Mouse (Mus musculus): Measurements from ENCODE around the gene Hic2.

Gene Hic2

DNA sequence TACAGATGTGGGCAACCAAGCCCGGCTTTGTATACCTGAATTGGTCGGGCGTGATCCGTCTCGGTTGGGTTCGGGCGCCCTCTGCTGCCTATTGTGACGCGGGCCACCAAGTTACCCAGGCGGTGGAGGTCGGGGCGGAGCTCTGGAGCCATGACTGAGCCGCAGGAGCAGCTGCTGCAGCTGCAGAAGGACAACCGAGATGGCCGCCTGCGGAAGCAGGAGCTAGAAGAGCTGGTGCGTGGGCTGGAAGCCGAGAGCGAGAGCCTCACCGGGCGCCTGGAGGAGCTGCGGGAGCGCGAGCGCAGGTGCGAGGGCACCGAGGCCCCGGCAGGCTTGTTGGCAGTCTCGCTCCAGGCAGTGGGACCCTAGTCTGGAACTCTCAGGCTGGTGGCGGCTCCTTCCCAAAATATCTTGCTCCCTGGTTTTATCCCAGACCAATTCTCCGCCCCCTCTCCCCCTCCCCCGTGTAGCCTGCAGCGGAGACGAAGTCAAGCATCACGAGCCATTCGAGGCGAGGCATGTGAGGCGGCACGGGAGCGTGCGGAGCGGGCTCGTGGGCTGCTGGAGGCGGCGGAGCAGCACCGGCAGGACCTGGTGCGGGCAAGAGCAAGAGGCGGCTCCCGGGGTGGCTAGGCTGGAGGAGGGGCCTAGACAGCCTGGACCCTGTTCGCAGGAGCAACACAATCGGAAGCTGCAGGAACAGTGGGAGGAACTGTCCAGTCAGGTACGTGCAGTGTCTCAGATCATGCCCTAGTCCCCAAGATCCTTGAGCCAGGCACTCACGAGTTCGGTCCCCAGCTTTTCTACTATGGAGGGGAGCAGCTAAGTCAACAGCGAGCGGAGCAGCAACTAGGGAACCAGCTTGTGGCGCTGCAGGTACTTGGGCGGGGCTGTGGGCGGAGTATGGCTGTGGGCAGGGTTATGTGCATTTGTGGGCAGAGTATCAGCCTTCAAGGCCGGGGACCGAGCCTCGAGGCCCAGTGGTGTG, 43.1 kb downstream of the Hic2 start:
- WGBS: under 1% methylated on average over 61 of the region's 62 CpGs

DNA sequence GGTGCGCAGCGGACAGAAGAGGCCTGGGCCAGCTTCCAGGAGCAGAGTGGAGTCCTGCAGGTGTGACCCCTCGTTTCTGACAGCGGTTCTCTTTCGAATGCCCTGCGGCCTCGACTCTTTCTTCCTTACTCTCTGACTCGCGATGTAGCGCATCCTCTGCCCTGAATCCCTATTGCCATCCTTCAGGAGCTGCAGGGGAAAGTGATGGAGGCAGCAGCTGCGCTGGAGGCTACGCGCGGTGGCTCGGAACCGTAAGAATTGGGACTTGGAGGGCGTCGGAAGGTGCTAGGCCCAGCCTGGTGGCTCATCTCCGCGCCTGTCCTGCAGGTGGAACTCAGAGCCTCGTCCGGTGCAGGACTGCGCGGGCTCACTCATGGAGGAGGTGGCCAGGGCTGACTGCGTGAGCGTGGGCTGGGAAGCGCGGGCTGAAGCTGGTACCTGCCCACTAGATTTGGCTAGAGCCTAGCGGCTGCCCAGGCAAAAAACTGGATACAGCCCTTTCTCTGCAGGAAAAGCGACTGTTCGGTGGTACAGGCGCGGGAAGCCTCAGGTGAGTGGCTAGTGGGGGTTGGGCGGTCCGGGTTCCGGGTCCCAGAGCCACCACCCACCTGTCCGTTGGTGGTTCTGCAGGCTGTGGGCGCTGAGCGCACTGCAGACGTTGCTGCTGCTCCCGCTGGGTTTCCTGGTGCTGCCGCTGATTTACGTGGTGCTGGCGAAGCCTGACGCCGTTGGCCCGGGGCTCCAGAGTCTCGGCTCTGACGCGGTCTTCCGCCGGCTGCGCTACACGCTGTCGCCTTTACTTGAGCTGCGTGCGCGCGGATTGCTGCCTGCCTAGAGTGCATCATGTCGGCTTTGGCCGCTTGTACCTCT, 44.2 kb downstream of the Hic2 start:
- WGBS: 11% methylated on average over 61 of the region's 61 CpGs

DNA sequence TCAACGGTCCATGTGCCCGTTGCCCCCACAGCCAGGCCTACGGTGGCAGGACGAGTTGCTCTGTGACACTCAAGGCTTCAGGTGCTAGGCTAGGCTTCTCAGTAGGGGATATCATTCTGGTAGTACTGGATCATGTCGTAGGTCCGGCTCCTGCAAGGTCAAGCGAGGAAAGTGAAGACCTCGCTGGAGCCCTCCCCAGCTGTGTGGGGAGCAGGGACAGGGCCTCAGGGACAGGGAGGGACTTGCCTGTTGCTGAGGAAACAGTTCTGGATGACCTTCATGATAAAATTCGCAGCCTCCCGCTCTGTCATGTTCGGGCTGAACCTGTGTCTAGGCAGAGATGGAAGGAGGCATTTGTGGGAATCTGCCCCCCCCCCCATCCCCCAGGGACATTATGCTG, 47.1 kb downstream of the Hic2 start:
- 84% methylated on average over 11 of the region's 11 CpGs for WGBS

DNA sequence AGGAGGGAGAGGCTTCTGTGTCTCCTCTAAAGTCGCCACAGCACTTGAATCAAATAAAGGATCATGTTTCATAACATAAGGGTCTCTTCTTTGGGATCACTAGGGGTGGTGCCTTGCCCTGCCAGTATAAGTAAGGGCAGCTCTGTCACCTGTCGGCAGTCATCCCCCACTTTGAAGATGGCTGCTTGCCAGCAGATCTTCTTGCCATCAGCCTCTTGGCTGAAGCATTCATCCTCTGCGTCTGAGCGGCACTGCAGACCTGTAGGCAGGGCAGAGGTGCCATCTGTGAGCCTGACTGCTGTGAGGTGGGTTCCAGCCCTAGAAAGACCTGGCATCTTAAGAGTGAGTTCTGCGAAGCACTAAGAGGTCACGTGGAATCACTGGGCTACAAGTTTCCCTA, 49.8 kb downstream of the Hic2 start:
- WGBS: 53% methylated on average over 6 of the region's 6 CpGs

DNA sequence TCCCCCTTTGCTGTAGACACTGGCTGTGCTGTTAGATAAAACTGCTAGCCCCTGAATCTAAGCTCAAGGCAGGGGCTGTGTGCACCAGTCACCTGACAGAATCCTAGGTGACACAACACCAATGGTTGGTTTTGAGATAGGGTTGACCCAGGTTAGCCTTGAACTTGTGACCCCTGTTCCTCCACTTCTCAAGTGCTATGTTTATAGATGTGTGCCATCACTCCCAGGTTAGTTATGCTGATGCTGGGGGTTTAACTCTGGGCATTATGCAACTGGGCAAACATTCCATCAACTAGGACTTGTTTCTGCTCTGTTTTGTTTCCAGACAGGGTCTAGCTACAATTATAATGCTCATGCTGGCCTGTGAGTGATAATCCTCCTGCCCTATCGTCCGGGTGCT, 53.7 kb downstream of the Hic2 start:
- WGBS: 86% methylated on average over 2 of the region's 2 CpGs

DNA sequence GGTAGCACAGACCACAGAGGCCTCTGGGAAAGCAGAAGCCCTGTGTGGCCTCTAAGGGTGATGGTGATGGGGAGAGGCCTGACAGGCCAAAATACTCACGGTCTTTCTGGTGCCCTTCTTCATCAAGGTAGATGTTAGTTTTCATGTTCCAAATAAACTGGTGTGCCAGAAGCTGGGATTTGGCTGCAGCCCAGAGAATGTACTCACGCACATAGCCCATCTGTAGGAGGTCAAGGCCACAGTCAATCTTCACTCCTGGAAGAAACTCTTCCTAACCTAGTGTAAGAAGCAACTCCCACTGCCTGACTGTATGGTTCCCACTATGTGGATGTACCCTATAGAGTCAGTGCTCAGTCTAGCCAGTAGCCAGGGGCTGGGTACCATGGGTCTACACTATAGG, 57.6 kb downstream of the Hic2 start:
- 76% methylated on average over 2 of the region's 2 CpGs for WGBS

DNA sequence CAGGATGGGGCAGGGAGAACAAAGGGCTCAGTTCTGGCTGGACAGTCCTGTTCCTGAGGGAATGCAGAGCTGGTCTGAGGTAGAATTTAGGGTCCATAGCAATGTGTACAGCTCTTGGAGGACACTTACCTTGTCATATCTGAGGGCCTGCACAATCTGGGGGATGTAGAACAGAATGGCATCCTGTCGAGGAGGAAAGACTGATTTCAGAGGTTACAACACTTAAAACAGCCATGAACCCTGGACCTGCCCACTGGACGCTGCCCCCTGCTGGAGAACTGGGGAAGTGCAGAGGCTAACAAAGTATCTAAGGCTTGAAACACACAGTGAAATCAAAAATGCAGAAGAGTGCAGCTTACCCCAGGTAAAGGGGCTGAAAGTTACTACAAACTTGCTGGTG, 59.4 kb downstream of the Hic2 start:
- WGBS: 1% methylated on average over 2 of the region's 2 CpGs

DNA sequence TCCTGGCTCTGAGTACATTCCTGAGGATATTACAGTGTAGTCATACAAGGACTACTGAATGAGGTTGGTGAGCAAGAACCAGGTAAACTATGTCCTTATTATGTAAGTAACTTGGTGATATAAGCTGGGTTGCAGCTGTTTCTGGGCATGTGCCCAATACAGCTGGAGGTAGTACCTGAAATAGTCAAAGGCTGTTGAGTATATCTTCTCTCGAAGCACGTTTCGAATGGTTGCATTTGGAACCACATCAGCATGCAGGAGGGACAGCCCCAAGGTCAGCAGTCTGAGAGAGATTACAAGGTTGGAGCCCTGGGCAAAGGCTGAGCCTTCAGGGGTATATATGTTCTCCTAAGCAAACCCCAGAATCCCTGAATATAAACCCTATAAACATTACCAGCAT, 67.4 kb downstream of the Hic2 start:
- WGBS: 74% methylated on average over 3 of the region's 3 CpGs

DNA sequence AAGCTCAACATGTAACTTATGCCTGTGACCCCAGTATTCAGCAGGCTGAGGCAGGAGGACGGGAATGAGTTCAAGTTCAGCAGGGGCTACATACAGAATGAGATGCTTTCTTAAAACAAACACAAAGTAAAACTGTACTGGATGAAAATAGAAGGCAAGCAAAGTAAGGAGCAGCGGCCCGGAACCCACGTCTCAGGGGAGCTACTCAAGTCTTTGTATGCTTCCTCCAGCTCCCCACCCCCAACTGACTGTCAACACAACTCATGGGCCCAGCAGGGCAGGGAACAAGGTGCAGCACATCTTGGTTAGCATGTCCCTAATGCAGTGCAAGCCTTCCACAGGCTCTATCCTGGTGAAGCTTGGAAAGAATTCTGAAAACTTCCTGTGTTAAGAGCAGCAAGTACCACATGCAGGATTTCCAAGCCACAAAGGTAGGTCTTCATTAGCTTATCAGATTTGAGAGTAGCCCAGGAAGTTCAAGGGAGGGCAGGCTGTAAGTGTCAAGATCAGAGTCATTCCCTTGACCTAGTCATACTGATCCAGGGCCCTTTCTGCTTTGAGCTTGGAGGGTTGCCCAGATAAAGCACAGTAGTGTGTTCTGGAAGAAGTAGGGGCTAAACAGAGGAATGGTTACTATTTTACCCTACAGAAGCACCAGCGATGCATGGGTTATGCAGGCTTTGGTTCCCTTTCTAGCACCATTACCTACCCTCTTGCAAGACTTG, 70.3 kb downstream of the Hic2 start:
- 71% methylated on average over 5 of the region's 5 CpGs for WGBS

DNA sequence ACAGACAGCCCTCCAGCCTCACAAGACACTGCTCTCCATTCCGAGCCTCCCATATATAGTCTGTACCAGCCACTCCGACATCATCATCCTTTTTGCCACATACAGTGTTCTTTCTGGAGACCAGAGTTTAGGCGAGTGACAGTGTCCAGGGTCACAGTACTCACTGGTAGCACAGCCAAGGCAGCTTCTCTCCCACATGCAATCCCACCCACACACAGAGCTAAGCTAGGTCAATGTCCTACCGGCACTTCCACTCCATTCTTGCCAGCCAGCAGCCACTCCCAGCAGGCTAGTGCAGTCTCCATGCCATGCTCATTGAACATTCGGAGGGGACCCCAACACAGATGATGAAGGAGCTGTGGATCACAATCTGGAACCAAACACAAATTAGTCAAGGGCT, 74.1 kb downstream of the Hic2 start:
- 70% methylated on average over 5 of the region's 5 CpGs for WGBS

DNA sequence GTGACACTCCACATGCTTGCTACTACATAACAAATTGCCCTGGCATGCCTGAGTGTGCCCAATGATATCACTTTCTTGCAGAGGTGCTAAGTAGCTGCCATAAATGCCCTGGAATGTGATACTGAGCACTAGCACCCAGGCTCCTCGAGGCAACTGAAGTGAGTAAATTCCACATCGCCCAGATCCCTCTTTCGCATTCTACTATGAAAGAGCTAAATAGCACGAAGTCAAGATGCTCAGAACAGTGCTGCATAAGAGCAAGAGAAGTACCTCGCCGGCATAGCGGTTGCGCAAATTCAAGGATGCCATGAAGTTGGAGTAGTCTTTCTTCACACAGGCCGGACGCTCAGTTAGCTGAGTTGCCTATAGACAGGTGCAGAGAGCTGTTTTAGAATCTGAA, 75.7 kb downstream of the Hic2 start:
- 92% methylated on average over 10 of the region's 10 CpGs for WGBS

DNA sequence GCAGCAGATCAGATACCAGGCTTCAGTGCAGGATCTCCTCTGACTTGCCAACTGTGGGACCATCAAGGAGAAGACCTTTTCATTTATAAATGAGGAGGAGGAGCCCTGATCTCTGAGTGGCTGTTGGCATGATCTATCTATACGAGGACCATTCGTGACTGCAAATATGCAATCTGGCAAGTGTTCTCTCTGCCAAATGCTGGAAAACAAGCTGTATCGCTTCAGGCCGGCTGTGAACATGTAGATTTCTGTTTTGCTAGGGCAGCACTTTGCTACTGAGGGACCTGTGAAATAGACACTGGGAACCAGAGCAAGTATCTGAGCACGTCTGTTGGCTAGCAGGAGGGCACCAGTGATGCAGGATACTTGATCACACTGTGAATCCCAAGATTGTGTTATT, 79.2 kb downstream of the Hic2 start:
- 59% methylated on average over 5 of the region's 5 CpGs for WGBS
